Mouse (Mus musculus): ENCODE measurements at regions not wholly inside any gene's neighbourhood (a gene's known extent, or its start where the extent isn't known, plus 50 kb on each side); places are given as distances from the start of the nearest gene placed in this dataset.

DNA sequence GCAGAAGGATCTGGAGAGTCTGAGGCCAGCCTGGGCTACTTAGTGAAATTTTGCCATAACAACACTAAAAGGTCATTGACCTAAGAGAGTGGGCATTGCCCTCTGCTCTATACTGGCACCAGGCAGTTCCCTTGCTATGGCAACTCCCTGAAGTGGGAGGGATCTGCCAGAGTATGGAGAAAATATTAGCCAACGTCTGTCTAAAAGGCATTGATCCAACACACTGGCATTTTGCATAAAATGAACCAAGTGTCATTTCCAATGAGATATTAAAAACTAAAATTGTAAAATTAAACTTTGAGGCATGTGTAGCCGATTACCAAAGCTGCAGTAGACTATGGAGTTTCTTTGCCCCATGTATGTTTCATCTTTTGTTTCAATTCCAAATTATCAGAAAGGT lies 57.6 kb upstream of the Mpp6 start:
- ATAC-seq (ENCODE audit: poor library complexity, severe bottlenecking) = no peak

DNA sequence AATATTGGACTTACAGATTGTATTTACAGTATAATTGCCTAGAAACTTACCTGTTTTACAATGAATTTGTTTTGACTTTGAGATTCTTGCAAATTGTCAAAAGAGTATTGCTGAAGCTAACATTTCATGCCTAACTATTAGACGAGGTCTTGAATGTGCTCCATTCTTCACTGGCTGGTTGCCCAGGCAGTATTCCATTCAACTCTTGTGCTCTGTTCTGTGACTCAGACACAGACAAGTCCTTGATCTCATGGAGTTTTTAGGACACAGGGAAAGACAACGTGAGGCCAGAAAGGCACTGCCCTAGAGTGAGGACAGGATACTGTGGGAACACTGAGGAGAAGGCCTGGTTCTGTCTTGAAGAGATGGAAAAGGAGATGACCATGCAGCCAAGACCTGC lies 57.0 kb upstream of the Mpp6 start:
- no peak for ATAC-seq (ENCODE audit: poor library complexity, severe bottlenecking)

DNA sequence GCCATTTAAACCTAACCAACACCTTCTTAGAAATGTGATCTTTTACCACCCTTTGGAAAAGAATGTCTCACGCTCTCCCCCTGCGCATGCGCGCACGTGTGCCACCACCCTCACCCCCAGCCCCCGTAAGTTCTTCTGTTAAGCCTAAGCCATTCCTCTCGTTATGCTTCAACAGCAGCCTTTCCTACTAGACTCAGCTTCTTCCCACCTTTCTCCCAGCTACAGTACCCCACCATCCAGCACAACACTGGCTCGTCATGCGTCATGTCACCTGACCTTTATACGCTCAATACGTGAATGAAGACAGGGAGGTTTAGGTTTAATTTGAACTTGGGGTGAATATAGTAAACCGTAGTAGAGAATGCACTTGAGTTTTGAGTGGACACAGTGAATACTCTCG lies 55.8 kb upstream of the Mpp6 start:
- no peak for ATAC-seq (ENCODE audit: poor library complexity, severe bottlenecking)

DNA sequence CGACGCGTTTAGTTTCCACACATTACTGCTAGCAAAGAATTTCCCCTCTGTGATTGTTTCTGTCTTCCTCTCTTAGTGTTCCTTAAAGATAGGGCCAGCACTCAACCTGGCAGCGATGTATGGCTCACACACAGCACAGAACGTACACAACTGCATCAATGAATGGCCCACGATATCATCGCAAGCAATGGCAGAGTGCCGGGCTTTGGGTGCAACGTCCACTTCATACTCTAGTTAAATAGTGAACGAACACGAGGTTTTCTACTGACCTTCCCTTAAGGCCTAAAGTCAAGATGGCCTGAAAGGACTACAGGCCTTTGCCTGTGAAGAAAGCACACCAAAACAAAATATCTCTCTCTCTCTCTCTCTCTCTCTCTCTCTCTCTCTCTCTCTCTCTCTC lies 51.4 kb upstream of the Mpp6 start:
- ATAC-seq (ENCODE audit: poor library complexity, severe bottlenecking) = no peak

DNA sequence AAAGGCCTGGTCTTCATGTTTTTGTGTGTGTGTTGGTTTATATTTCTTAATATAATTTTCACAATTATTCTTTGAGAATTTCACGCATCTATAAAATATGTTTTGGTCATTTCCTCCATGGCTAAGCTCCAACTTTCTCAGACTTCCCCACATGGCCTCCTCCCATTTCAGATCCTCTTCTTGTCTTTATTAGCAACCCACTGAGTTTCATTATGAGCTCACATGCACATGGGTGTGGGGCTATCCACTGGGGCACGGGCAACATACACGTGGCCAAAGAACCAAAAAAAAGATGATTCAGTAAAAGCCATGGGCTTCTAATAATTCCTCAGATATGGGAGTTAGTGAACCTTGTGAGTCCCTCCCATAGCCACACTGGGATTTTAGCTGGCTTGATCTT lies 50.1 kb upstream of the Mpp6 start:
- peak; percentile 72 for ATAC-seq (ENCODE audit: poor library complexity, severe bottlenecking)

All from megakaryocyte, adult 5-6 weeks (primary cell).